Comparison of ENCODE assay signal across 12 mouse cellular contexts in the genomic region with DNA sequence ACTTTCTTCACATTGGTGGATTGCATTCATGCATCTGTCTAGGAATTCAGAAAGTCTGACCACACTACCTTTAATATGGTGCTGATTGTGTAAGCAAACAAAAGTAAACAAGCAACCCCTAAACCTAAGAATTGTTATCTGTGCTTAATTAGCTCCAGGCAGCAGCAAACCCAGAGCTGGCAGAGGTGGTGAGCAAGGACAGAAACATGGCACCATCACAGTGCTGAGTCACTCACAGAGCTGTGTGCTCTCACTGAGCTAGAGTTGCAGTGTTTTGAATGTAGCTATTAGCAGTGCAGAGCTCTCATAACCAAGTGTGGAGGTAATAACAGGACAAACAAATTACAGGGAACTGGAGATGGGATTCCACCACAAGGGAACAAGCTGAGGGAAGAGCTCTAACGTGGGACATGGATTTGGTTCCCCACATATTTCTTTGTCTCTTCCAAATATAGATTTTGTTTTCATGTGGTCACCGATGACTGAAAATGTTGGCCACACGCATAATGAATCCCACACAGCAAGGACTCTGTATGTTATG.
"Had no signal": no experiment of that assay in that cellular context is flagged by ENCODE, and none has a peak within 500 bp of the region (broad histone marks: within the 10 kb centered on the region; RNA-seq: fewer than 3 reads in every experiment).

No protein-coding gene starts in this region.

- H3K4me1 ChIP-seq: limb, embryonic 15.5 days; liver, embryonic 12.5 days; midbrain, embryonic 13.5 days; stomach, embryonic 15.5 days had no signal

- H3K36me3 ChIP-seq: limb, embryonic 15.5 days; liver, embryonic 12.5 days; lung, embryonic 15.5 days; midbrain, embryonic 13.5 days; stomach, embryonic 15.5 days had no signal

- DNase-seq: kidney, adult 9 months; kidney, postnatal 36 days; layer of hippocampus, adult 9-11 months; layer of hippocampus, postnatal 36 days; right cerebral cortex, postnatal 4 days; thymus, postnatal 4 days had no signal

- H3K9me3 ChIP-seq: limb, embryonic 15.5 days; liver, embryonic 12.5 days; lung, embryonic 15.5 days; midbrain, embryonic 13.5 days; stomach, embryonic 15.5 days had no signal

- H3K4me3 ChIP-seq: limb, embryonic 15.5 days; liver, embryonic 12.5 days; lung, embryonic 15.5 days; midbrain, embryonic 13.5 days; stomach, embryonic 15.5 days had no signal

- H3K9ac ChIP-seq: limb, embryonic 15.5 days; liver, embryonic 12.5 days; lung, embryonic 15.5 days; midbrain, embryonic 13.5 days; stomach, embryonic 15.5 days had no signal

- H3K27ac ChIP-seq: kidney, postnatal 0 days; limb, embryonic 15.5 days; liver, embryonic 12.5 days; lung, embryonic 15.5 days; midbrain, embryonic 13.5 days; stomach, embryonic 15.5 days had no signal

- H3K27me3 ChIP-seq: limb, embryonic 15.5 days; liver, embryonic 12.5 days; lung, embryonic 15.5 days; midbrain, embryonic 13.5 days; stomach, embryonic 15.5 days had no signal

- ATAC-seq: liver, embryonic 12.5 days; midbrain, embryonic 13.5 days had no signal

- H3K4me2 ChIP-seq: limb, embryonic 15.5 days; liver, embryonic 12.5 days; lung, embryonic 15.5 days; midbrain, embryonic 13.5 days; stomach, embryonic 15.5 days had no signal
